Mouse (Mus musculus) G1E (cell line): ENCODE measurements around the gene Sgms1.

Experiments
- CTCF ChIP-seq: IDR thresholded peaks from 2 replicates; pipeline ENCODE4 v1.5.1; 2012; ENCODE audit warnings: low read depth, low read length, inconsistent platforms, mixed read lengths
- POLR2AphosphoS5 ChIP-seq: IDR thresholded peaks from 2 replicates; pipeline ENCODE4 v1.6.1; 2012; ENCODE audit warnings: low read depth, low read length, inconsistent platforms; ENCODE audit not compliant: insufficient replicate concordance
- TAL1 ChIP-seq: conservative IDR thresholded peaks from 2 replicates; pipeline ENCODE4 v1.6.1; 2012; ENCODE audit warnings: low read depth, low read length, inconsistent platforms, mixed read lengths

DNA sequence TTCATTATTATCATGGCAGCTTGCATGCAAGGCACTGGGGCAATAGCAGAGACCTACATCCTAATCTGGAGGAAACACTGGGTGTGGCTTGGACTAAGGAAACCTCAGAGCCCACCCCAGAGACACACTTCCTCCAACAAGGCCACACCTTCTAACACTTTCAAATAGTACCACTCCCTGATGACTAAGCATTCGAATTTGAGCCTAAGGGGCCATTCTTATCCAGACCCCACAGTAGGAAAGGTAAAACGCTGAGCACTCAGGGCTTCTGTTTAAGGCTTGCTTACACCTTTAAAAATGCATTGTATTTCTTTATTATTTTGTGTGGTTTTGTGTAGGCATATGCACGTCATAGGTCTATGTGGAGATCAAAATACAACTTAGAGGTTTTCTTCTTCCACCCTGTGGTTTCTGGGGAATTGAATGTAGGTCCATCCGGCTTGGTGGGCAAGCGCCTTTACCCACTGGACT lies 217.0 kb downstream of the Sgms1 start:
- no peak for TF ChIP-seq TAL1
- TF ChIP-seq CTCF: no peak
- TF ChIP-seq POLR2AphosphoS5: no peak
